Mouse (Mus musculus): ENCODE measurements at regions not wholly inside any gene's neighbourhood (a gene's known extent, or its start where the extent isn't known, plus 50 kb on each side); places are given as distances from the start of the nearest gene placed in this dataset.

- Histone ChIP-seq H3K27me3 (replicated peaks) (no peaks in the 10 kb centered on the region), H3K4me2 (no peak overlapping the region), H3K27ac (no peak overlapping the region), H3K9ac (no peak overlapping the region), H3K36me3 (replicated peaks) (no peaks in the 10 kb centered on the region), H3K4me3 (no peak overlapping the region), H3K4me1 (no peaks in the 10 kb centered on the region), H3K9me3 (no peaks in the 10 kb centered on the region)
- no peak for ATAC-seq (replicated peaks)
- 68% methylated on average over 12 of the region's 12 CpGs for WGBS
Measured at GRCm38 (mm10) chr14:46634656-46635244, 125.6 kb upstream of the Cdkn3 start.

- Histone ChIP-seq H3K4me1 (no peaks in the 10 kb centered on the region), H3K9me3 (no peaks in the 10 kb centered on the region), H3K4me3 (no peak overlapping the region), H3K9ac (no peak overlapping the region), H3K27me3 (replicated peaks) (no peaks in the 10 kb centered on the region), H3K4me2 (no peak overlapping the region), H3K36me3 (replicated peaks) (no peaks in the 10 kb centered on the region), H3K27ac (no peak overlapping the region)
- ATAC-seq (replicated peaks), result no peak
- WGBS, result 92% methylated on average over 10 of the region's 10 CpGs
Measured at GRCm38 (mm10) chr14:46634251-46634650, 126.1 kb upstream of the Cdkn3 start.

GRCm38 (mm10) chr14:46627690-46628089, 132.7 kb upstream of the Cdkn3 start:
- WGBS, result 96% methylated on average over 5 of the region's 5 CpGs
- no peaks in the 10 kb centered on the region for H3K36me3 ChIP-seq (replicated peaks)
- H3K9ac ChIP-seq, result no peak overlapping the region
- no peak overlapping the region for H3K27ac ChIP-seq
- H3K9me3 ChIP-seq, result no peaks in the 10 kb centered on the region
- no peak overlapping the region for H3K4me2 ChIP-seq
- no peak overlapping the region for H3K4me3 ChIP-seq
- ATAC-seq (replicated peaks), result no peak
- no peaks in the 10 kb centered on the region for H3K4me1 ChIP-seq
- no peaks in the 10 kb centered on the region for H3K27me3 ChIP-seq (replicated peaks)

- Histone ChIP-seq H3K4me1 (no peaks in the 10 kb centered on the region), H3K9me3 (no peaks in the 10 kb centered on the region), H3K27ac (no peak overlapping the region), H3K4me2 (no peak overlapping the region), H3K36me3 (replicated peaks) (no peaks in the 10 kb centered on the region), H3K27me3 (replicated peaks) (no peaks in the 10 kb centered on the region), H3K4me3 (no peak overlapping the region), H3K9ac (no peak overlapping the region)
- ATAC-seq (replicated peaks), result no peak
- 88% methylated on average over 7 of the region's 7 CpGs for WGBS
Measured at GRCm38 (mm10) chr14:46625760-46626159, 134.6 kb upstream of the Cdkn3 start.

- no peaks in the 10 kb centered on the region for H3K36me3 ChIP-seq (replicated peaks)
- no peak overlapping the region for H3K27ac ChIP-seq
- H3K9ac ChIP-seq, result no peak overlapping the region
- ATAC-seq (replicated peaks), result no peak
- no peaks in the 10 kb centered on the region for H3K27me3 ChIP-seq (replicated peaks)
- no peaks in the 10 kb centered on the region for H3K9me3 ChIP-seq
- H3K4me2 ChIP-seq, result no peak overlapping the region
- 89% methylated on average over 2 of the region's 2 CpGs for WGBS
- H3K4me1 ChIP-seq, result no peaks in the 10 kb centered on the region
- H3K4me3 ChIP-seq, result no peak overlapping the region
Measured at GRCm38 (mm10) chr14:46623645-46624044, 136.7 kb upstream of the Cdkn3 start.

GRCm38 (mm10) chr14:46616030-46616429, 144.3 kb upstream of the Cdkn3 start:
- Histone ChIP-seq H3K9ac (no peak overlapping the region), H3K4me2 (no peak overlapping the region), H3K9me3 (no peaks in the 10 kb centered on the region), H3K4me3 (no peak overlapping the region), H3K4me1 (no peaks in the 10 kb centered on the region), H3K36me3 (replicated peaks) (no peaks in the 10 kb centered on the region), H3K27me3 (replicated peaks) (no peaks in the 10 kb centered on the region), H3K27ac (no peak overlapping the region)
- 86% methylated on average over 9 of the region's 9 CpGs for WGBS
- ATAC-seq (replicated peaks), result no peak

GRCm38 (mm10) chr14:46614936-46615335, 145.4 kb upstream of the Cdkn3 start:
- no peak overlapping the region for H3K27ac ChIP-seq
- ATAC-seq (replicated peaks), result no peak
- no peak overlapping the region for H3K9ac ChIP-seq
- H3K4me2 ChIP-seq, result no peak overlapping the region
- no peaks in the 10 kb centered on the region for H3K27me3 ChIP-seq (replicated peaks)
- H3K4me1 ChIP-seq, result no peaks in the 10 kb centered on the region
- WGBS, result 81% methylated on average over 4 of the region's 4 CpGs
- H3K4me3 ChIP-seq, result no peak overlapping the region
- H3K36me3 ChIP-seq (replicated peaks), result no peaks in the 10 kb centered on the region
- H3K9me3 ChIP-seq, result no peaks in the 10 kb centered on the region

GRCm38 (mm10) chr14:46613748-46614147, 146.6 kb upstream of the Cdkn3 start:
- H3K9me3 ChIP-seq, result no peaks in the 10 kb centered on the region
- H3K36me3 ChIP-seq (replicated peaks), result no peaks in the 10 kb centered on the region
- no peak overlapping the region for H3K9ac ChIP-seq
- H3K4me3 ChIP-seq, result no peak overlapping the region
- no peak overlapping the region for H3K27ac ChIP-seq
- no peak for ATAC-seq (replicated peaks)
- H3K4me1 ChIP-seq, result no peaks in the 10 kb centered on the region
- H3K4me2 ChIP-seq, result no peak overlapping the region
- WGBS, result 71% methylated on average over 4 of the region's 4 CpGs
- H3K27me3 ChIP-seq (replicated peaks), result no peaks in the 10 kb centered on the region

- no peaks in the 10 kb centered on the region for H3K4me1 ChIP-seq
- H3K27me3 ChIP-seq (replicated peaks), result no peaks in the 10 kb centered on the region
- H3K27ac ChIP-seq, result no peak overlapping the region
- no peak overlapping the region for H3K4me3 ChIP-seq
- 87% methylated on average over 8 of the region's 8 CpGs for WGBS
- no peaks in the 10 kb centered on the region for H3K9me3 ChIP-seq
- H3K4me2 ChIP-seq, result no peak overlapping the region
- no peak for ATAC-seq (replicated peaks)
- no peaks in the 10 kb centered on the region for H3K36me3 ChIP-seq (replicated peaks)
- H3K9ac ChIP-seq, result no peak overlapping the region
Measured at GRCm38 (mm10) chr14:46613211-46613610, 147.1 kb upstream of the Cdkn3 start.

- H3K4me2 ChIP-seq, result no peak overlapping the region
- H3K27me3 ChIP-seq (replicated peaks), result no peaks in the 10 kb centered on the region
- no peaks in the 10 kb centered on the region for H3K36me3 ChIP-seq (replicated peaks)
- no peak for ATAC-seq (replicated peaks)
- no peaks in the 10 kb centered on the region for H3K4me1 ChIP-seq
- H3K9me3 ChIP-seq, result no peaks in the 10 kb centered on the region
- WGBS, result 72% methylated on average over 9 of the region's 9 CpGs
- no peak overlapping the region for H3K27ac ChIP-seq
- no peak overlapping the region for H3K4me3 ChIP-seq
- H3K9ac ChIP-seq, result no peak overlapping the region
Measured at GRCm38 (mm10) chr14:46612584-46612983, 147.8 kb upstream of the Cdkn3 start.

GRCm38 (mm10) chr14:46610926-46611325, 149.4 kb upstream of the Cdkn3 start:
- 93% methylated on average over 5 of the region's 5 CpGs for WGBS
- H3K27ac ChIP-seq, result no peak overlapping the region
- no peak for ATAC-seq (replicated peaks)
- H3K4me2 ChIP-seq, result no peak overlapping the region
- H3K27me3 ChIP-seq (replicated peaks), result no peaks in the 10 kb centered on the region
- no peaks in the 10 kb centered on the region for H3K36me3 ChIP-seq (replicated peaks)
- no peak overlapping the region for H3K4me3 ChIP-seq
- no peaks in the 10 kb centered on the region for H3K4me1 ChIP-seq
- H3K9ac ChIP-seq, result no peak overlapping the region
- no peaks in the 10 kb centered on the region for H3K9me3 ChIP-seq

GRCm38 (mm10) chr14:46610226-46610855, 150.0 kb upstream of the Cdkn3 start:
- peaks cover 2% of the 10 kb centered on the region for H3K4me1 ChIP-seq
- WGBS, result 87% methylated on average over 9 of the region's 9 CpGs
- no peak overlapping the region for H3K27ac ChIP-seq
- H3K4me2 ChIP-seq, result no peak overlapping the region
- no peaks in the 10 kb centered on the region for H3K9me3 ChIP-seq
- no peaks in the 10 kb centered on the region for H3K27me3 ChIP-seq (replicated peaks)
- no peak for ATAC-seq (replicated peaks)
- no peaks in the 10 kb centered on the region for H3K36me3 ChIP-seq (replicated peaks)
- H3K9ac ChIP-seq, result no peak overlapping the region
- no peak overlapping the region for H3K4me3 ChIP-seq

GRCm38 (mm10) chr14:46606694-46607093, 153.6 kb upstream of the Cdkn3 start:
- Histone ChIP-seq H3K9ac (no peak overlapping the region), H3K9me3 (no peaks in the 10 kb centered on the region), H3K36me3 (replicated peaks) (no peaks in the 10 kb centered on the region), H3K27me3 (replicated peaks) (no peaks in the 10 kb centered on the region), H3K4me3 (no peak overlapping the region), H3K4me1 (peaks cover 9% of the 10 kb centered on the region), H3K27ac (no peak overlapping the region), H3K4me2 (no peak overlapping the region)
- no peak for ATAC-seq (replicated peaks)
- WGBS, result 73% methylated on average over 3 of the region's 3 CpGs
